Mouse (Mus musculus): ENCODE data around the gene Pmpcb.

Gene Pmpcb

GRCm38 (mm10) chr5:21732177-21732911 lies 4.6 kb upstream of the Pmpcb start:
- no peak for DNase-seq (ENCODE audit: low spot score in 2 of 2)

GRCm38 (mm10) chr5:21732930-21733329 lies 4.0 kb upstream of the Pmpcb start:
- DNase-seq (ENCODE audit: low spot score in 2 of 2), result no peak

- no peak for DNase-seq (ENCODE audit: low spot score in 2 of 2)
Observed at GRCm38 (mm10) chr5:21735100-21735499, 1.8 kb upstream of the Pmpcb start.

- DNase-seq (ENCODE audit: low spot score in 2 of 2), result peak; percentile 80 to 90
Observed at GRCm38 (mm10) chr5:21735584-21735983, 1.4 kb upstream of the Pmpcb start.

- no peak for DNase-seq (ENCODE audit: low spot score in 2 of 2)
Observed at GRCm38 (mm10) chr5:21736046-21736445, 895 bp upstream of the Pmpcb start.

- no peak for DNase-seq (ENCODE audit: low spot score in 2 of 2)
Observed at GRCm38 (mm10) chr5:21737620-21738019, 679 bp downstream of the Pmpcb start.

- DNase-seq (ENCODE audit: low spot score in 2 of 2), result no peak
Observed at GRCm38 (mm10) chr5:21739120-21739519, 2.2 kb downstream of the Pmpcb start.

GRCm38 (mm10) chr5:21739881-21740280 lies 2.9 kb downstream of the Pmpcb start:
- DNase-seq (ENCODE audit: low spot score in 2 of 2), result no peak

GRCm38 (mm10) chr5:21743606-21744005 lies 6.7 kb downstream of the Pmpcb start:
- DNase-seq (ENCODE audit: low spot score in 2 of 2), result no peak

GRCm38 (mm10) chr5:21744651-21745050 lies 7.7 kb downstream of the Pmpcb start:
- DNase-seq (ENCODE audit: low spot score in 2 of 2), result no peak

- no peak for DNase-seq (ENCODE audit: low spot score in 2 of 2)
Observed at GRCm38 (mm10) chr5:21745966-21746365, 9.0 kb downstream of the Pmpcb start.

GRCm38 (mm10) chr5:21768506-21768905 lies 31.6 kb downstream of the Pmpcb start:
- no peak for DNase-seq (ENCODE audit: low spot score in 2 of 2)

GRCm38 (mm10) chr5:21769841-21770240 lies 32.9 kb downstream of the Pmpcb start:
- DNase-seq (ENCODE audit: low spot score in 2 of 2), result no peak

GRCm38 (mm10) chr5:21776491-21776890 lies 39.5 kb downstream of the Pmpcb start:
- no peak for DNase-seq (ENCODE audit: low spot score in 2 of 2)

- peak in 1 of 2 experiments; percentile 30 for DNase-seq (ENCODE audit: low spot score in 2 of 2)
Observed at GRCm38 (mm10) chr5:21784161-21785052, 47.5 kb downstream of the Pmpcb start.

- peak; percentile 88 to 93 for DNase-seq (ENCODE audit: low spot score in 2 of 2)
Observed at GRCm38 (mm10) chr5:21785053-21785452, 48.1 kb downstream of the Pmpcb start, which contains the start of the genes Dnajc2 and Psmc2. Gene Dnajc2 (minus strand): TSS chr5:21785251. Gene Psmc2 (plus strand): TSS chr5:21785283.

GRCm38 (mm10) chr5:21785776-21786175 lies 48.8 kb downstream of the Pmpcb start:
- no peak for DNase-seq (ENCODE audit: low spot score in 2 of 2)

GRCm38 (mm10) chr5:21786258-21787185 lies 49.6 kb downstream of the Pmpcb start:
- peak; percentile 92 to 95 for DNase-seq (ENCODE audit: low spot score in 2 of 2)

- no peak for DNase-seq (ENCODE audit: low spot score in 2 of 2)
Observed at GRCm38 (mm10) chr5:21787186-21788105, 50.5 kb downstream of the Pmpcb start.

- DNase-seq (ENCODE audit: low spot score in 2 of 2), result no peak
Observed at GRCm38 (mm10) chr5:21789061-21789460, 52.1 kb downstream of the Pmpcb start.

Measured in spleen, postnatal 4 days (tissue).